Mouse (Mus musculus) thymus, adult 2 months (tissue): ENCODE measurements around the gene Aox4.

Source experiments
- CTCF ChIP-seq: fragments of 200-500 bp; IDR thresholded peaks from 2 replicates; pipeline ENCODE4 v1.5.1; 2012; ENCODE audit warnings: mild to moderate bottlenecking, control low read depth, low read length, moderate library complexity, borderline replicate concordance; ENCODE audit not compliant: control insufficient read depth, poor library complexity, insufficient read depth; ENCODE audit errors: extremely low read depth
- POLR2A ChIP-seq: fragments of 200-500 bp; IDR thresholded peaks from 2 replicates; pipeline ENCODE4 v1.6.1; 2012; ENCODE audit warnings: mild to moderate bottlenecking, low read length, control low read depth, moderate library complexity; ENCODE audit not compliant: control insufficient read depth, poor library complexity, insufficient read depth; ENCODE audit errors: extremely low read depth

DNA sequence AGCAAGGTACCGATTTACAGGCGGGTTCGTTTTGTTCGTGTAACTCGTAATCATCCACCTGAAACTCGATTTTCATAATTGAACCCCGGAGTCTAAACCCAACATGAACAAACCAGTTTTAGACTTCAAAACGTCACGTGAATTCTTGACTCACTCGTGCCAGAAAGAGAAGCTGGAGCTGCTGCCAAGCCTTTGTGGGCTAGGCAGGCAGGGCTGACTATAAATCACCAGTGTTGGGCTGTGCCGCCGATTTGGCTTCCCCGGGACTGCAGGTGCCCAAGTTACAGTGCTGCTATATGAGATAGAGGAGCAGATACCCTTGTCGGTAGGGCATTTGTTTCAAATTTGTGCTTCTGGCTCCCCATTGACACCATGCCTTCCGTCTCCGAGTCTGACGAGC is at the start of gene Aox4:
- TF ChIP-seq CTCF (no peak), POLR2A (no peak)
